Mouse (Mus musculus): ENCODE measurements around the gene Hspb3. TPM values are rescaled to one million over a fixed set of nuclear protein-coding genes. Genes with fewer than 3 reads are reported as not detected.

Gene Hspb3
- polyA plus RNA-seq (2014; fragmentation: Nextera tagmentation; extraction: Ambion mirVana): not detected in 2 replicates

DNA sequence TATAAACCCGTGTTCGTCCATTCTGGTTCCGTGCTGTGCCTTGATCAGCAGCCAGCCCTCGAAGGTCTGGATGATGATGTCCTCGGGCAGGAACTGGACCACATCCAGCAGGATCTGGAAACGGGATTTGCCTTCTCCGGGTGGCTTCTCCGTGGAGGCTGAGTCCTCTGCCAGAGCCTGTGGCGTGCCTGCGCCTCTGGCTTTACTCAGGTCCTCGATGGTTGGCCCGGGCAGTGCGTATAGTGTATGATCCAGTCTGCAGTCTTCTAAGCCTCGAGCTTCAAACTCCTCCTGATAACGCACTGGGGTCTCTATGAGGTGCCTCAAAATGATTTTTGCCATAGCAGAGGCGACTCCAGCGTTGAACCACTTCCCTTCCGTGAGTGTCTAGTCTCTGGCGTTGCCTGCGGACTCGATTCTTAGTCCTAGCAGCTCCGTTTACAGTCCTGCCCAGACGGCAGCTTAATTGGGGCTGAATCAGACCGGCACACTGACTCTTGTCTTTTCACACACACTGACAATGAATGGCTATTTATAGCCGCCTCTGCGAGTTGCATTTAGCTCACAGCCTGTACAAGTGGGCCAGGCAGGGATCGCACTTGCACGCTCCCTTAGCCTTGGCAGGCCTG, at the start of gene Hspb3:
Gene Hspb3, minus strand, starts transcription at position 526 of the 629 bp plus-strand sequence.
- WGBS: 69% methylated on average over 28 of the region's 28 CpGs
- no peak for ATAC-seq (ENCODE audit: low FRiP score, low TSS enrichment)

DNA sequence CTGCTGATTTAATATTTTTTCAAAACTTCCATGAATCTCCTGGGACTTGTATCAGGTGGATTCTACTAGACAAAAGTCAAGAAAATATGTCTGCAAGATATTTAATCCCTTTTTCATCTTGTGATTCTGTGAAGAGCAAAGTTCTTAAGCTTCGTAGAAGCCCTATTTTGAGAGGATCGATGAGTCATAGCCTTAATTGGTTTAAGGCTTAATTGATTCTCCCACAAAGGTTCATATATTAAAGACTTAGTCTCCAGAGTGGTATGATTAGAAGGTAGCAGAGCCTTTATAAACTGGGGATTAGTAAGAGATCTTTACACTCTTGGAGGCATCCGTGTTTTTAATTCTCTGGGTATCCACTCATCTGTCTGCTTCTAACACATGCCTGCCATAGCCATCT, 49.7 kb upstream of the Hspb3 start:
- no peak for ATAC-seq (ENCODE audit: low FRiP score, low TSS enrichment)
- 87% methylated on average over 3 of the region's 3 CpGs for WGBS

More for the DNA sequence above, at the start of gene Hspb3:
- Histone ChIP-seq H3K4me1 (ENCODE audit: control insufficient read depth, insufficient read depth, low read length) (no peaks in the 10 kb centered on the region), H3K27me3 (ENCODE audit: control insufficient read depth, insufficient read depth, low read length) (no peaks in the 10 kb centered on the region), H3K36me3 (ENCODE audit: control insufficient read depth, insufficient read depth, low read length) (no peaks in the 10 kb centered on the region), H3K27ac (ENCODE audit: low read depth, low read length) (no peak within 1 kb of the TSS), H3K4me2 (replicated peaks; ENCODE audit: low read depth, low read length) (no peak within 1 kb of the TSS), H3K9ac (ENCODE audit: low read depth, low read length) (no peak within 1 kb of the TSS), H3K4me3 (ENCODE audit: low read length) (no peak within 1 kb of the TSS), H3K9me3 (ENCODE audit: control insufficient read depth, low read length) (no peaks in the 10 kb centered on the region)

DNA sequence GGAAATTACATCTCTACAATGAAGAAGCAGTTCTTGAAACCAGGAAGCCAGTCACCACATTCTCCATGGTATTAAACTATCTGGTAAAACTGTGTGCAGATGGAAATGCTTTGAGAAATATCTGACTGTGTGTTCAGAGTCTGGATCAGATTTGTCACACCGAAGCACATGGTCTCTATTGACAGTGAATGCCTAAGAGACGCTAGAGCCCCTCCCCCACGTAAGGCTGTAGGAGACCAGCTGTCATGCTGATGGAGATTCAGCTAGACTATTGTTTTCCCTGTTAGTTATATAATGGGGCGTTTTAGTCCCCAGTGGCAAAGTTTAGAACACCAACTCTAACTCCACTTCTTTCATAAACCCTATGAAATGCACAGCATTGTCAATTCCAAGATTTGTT, 42.7 kb upstream of the Hspb3 start:
- no peak for ATAC-seq (ENCODE audit: low FRiP score, low TSS enrichment)
- no peaks in the 10 kb centered on the region for H3K27me3 ChIP-seq (ENCODE audit: control insufficient read depth, insufficient read depth, low read length)
- WGBS: 38% methylated on average over 4 of the region's 4 CpGs
- no peak overlapping the region for H3K4me2 ChIP-seq (replicated peaks; ENCODE audit: low read depth, low read length)
- no peak overlapping the region for H3K9ac ChIP-seq (ENCODE audit: low read depth, low read length)
- H3K9me3 ChIP-seq (ENCODE audit: control insufficient read depth, low read length): no peaks in the 10 kb centered on the region
- no peak overlapping the region for H3K27ac ChIP-seq (ENCODE audit: low read depth, low read length)
- no peak overlapping the region for H3K4me3 ChIP-seq (ENCODE audit: low read length)
- no peaks in the 10 kb centered on the region for H3K36me3 ChIP-seq (ENCODE audit: control insufficient read depth, insufficient read depth, low read length)
- H3K4me1 ChIP-seq (ENCODE audit: control insufficient read depth, insufficient read depth, low read length): no peaks in the 10 kb centered on the region

More for the DNA sequence above, 49.7 kb upstream of the Hspb3 start:
- no peaks in the 10 kb centered on the region for H3K27me3 ChIP-seq (ENCODE audit: control insufficient read depth, insufficient read depth, low read length)
- H3K4me1 ChIP-seq (ENCODE audit: control insufficient read depth, insufficient read depth, low read length): no peaks in the 10 kb centered on the region
- no peak overlapping the region for H3K4me3 ChIP-seq (ENCODE audit: low read length)
- H3K36me3 ChIP-seq (ENCODE audit: control insufficient read depth, insufficient read depth, low read length): no peaks in the 10 kb centered on the region
- no peak overlapping the region for H3K4me2 ChIP-seq (replicated peaks; ENCODE audit: low read depth, low read length)
- no peak overlapping the region for H3K27ac ChIP-seq (ENCODE audit: low read depth, low read length)
- H3K9ac ChIP-seq (ENCODE audit: low read depth, low read length): no peak overlapping the region
- H3K9me3 ChIP-seq (ENCODE audit: control insufficient read depth, low read length): no peaks in the 10 kb centered on the region

DNA sequence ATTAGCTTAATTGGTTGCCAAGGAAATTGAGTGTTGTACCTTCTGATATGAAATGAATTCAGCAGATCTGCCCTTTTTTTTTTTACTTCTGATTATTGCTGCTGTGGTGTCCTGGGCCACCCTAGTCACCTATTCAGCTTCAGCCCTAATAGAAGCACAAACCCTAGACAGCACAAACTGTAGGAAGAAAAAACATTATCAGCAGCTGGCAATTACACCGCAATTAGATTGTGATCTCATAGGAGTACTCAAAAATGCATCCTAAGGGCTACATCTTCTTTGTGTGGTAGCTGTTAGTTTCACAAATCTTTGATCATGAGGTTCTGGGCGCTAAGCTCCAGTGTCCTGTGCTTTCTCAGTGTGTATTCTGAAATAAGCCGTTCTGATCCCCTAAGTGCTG, 37.7 kb upstream of the Hspb3 start:
- Histone ChIP-seq H3K4me2 (replicated peaks; ENCODE audit: low read depth, low read length) (no peak overlapping the region), H3K27me3 (ENCODE audit: control insufficient read depth, insufficient read depth, low read length) (no peaks in the 10 kb centered on the region), H3K27ac (ENCODE audit: low read depth, low read length) (no peak overlapping the region), H3K9me3 (ENCODE audit: control insufficient read depth, low read length) (no peaks in the 10 kb centered on the region), H3K4me1 (ENCODE audit: control insufficient read depth, insufficient read depth, low read length) (no peaks in the 10 kb centered on the region), H3K4me3 (ENCODE audit: low read length) (no peak overlapping the region), H3K36me3 (ENCODE audit: control insufficient read depth, insufficient read depth, low read length) (no peaks in the 10 kb centered on the region), H3K9ac (ENCODE audit: low read depth, low read length) (no peak overlapping the region)
- ATAC-seq (ENCODE audit: low FRiP score, low TSS enrichment): no peak
- 89% methylated on average over 3 of the region's 3 CpGs for WGBS

DNA sequence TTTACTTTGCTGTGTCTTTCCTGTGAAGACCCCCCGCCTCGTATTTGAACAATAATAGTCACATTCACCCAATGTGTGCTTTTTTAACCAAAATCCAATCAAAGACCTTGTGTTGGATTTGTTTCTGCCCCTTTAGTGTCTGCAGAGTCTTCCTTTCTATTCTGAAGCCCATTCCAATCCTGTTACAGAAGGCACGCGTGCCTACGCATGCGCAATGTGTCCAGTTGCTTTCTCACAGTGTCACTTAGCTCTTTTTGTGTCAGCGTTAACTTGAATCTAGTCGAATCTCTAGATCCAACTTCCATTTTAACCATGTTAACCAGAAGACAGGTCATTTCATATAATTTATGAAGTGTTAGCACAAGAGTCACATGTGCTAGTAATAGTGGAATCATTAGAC, 36.5 kb upstream of the Hspb3 start:
- Histone ChIP-seq H3K27me3 (ENCODE audit: control insufficient read depth, insufficient read depth, low read length) (no peaks in the 10 kb centered on the region), H3K27ac (ENCODE audit: low read depth, low read length) (no peak overlapping the region), H3K4me2 (replicated peaks; ENCODE audit: low read depth, low read length) (no peak overlapping the region), H3K4me1 (ENCODE audit: control insufficient read depth, insufficient read depth, low read length) (no peaks in the 10 kb centered on the region), H3K36me3 (ENCODE audit: control insufficient read depth, insufficient read depth, low read length) (no peaks in the 10 kb centered on the region), H3K9ac (ENCODE audit: low read depth, low read length) (no peak overlapping the region), H3K4me3 (ENCODE audit: low read length) (no peak overlapping the region), H3K9me3 (ENCODE audit: control insufficient read depth, low read length) (no peaks in the 10 kb centered on the region)
- ATAC-seq (ENCODE audit: low FRiP score, low TSS enrichment): no peak
- 92% methylated on average over 8 of the region's 8 CpGs for WGBS

DNA sequence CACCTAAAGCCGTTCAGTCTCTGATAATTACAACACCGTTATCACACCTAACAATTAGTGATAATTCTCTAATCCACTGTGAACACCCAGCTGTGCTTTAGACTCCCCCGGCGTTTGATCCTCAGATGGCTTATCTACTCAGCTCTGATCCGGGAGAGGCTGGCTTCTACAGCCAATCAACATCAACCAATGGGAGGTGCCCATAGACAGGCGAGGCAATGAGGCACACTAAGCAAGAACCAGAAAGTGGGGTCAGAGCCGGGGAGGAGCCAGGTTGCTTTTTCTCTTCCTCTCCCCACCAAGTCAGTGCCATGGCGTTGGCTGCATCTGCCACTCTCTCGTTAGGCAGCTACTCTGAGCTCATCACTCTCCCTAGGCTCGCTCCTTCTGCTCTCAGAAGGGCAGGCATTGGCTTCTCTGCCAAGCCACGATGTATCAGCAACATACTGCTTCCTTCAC, 36.0 kb upstream of the Hspb3 start:
- Histone ChIP-seq H3K27me3 (ENCODE audit: control insufficient read depth, insufficient read depth, low read length) (no peaks in the 10 kb centered on the region), H3K4me3 (ENCODE audit: low read length) (no peak overlapping the region), H3K9ac (ENCODE audit: low read depth, low read length) (no peak overlapping the region), H3K27ac (ENCODE audit: low read depth, low read length) (no peak overlapping the region), H3K9me3 (ENCODE audit: control insufficient read depth, low read length) (no peaks in the 10 kb centered on the region), H3K4me2 (replicated peaks; ENCODE audit: low read depth, low read length) (no peak overlapping the region), H3K36me3 (ENCODE audit: control insufficient read depth, insufficient read depth, low read length) (no peaks in the 10 kb centered on the region), H3K4me1 (ENCODE audit: control insufficient read depth, insufficient read depth, low read length) (no peaks in the 10 kb centered on the region)
- no peak for ATAC-seq (ENCODE audit: low FRiP score, low TSS enrichment)
- 65% methylated on average over 11 of the region's 11 CpGs for WGBS

DNA sequence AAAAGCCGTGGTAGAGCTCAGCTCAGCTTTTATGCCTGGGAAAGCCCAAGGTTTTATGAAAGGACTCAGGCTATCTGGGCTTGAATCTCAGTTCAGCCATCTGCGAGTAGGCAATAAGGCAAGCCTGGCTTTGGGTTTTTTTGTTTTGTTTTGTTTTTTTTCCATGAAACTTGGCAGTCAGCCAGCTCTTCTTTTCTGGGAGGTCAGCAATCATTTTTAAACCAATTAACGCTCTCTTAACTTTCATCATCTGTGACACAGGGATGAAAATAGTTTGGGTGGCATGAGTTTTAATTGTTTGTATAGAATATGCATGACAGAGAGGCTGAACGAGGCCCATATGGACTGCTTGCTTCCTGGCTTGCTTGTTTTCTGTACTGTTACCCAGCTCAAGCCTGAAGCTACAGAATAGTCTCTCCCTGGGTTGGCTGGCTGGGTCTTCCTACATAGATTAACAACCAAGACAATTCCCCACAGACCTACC, 33.4 kb upstream of the Hspb3 start:
- no peak for ATAC-seq (ENCODE audit: low FRiP score, low TSS enrichment)

DNA sequence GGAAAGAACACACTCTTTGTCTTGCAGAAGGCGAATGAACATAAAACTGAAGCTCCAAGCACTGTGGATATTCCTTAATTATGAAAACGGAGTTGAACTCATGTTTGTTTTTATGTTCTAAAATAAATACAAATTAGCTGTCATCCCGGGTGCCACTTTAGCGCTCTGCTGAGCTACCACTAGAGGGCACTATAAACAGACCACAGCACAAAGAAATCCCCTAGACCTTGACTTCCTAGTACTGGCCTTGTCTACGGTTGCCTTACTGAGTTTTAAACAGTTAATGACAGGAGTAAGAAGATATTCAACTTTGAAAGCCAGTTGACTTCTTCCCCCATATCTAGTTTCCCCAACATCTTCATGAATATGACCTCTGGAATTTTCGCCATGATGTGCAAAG, 29.9 kb upstream of the Hspb3 start:
- no peak overlapping the region for H3K4me2 ChIP-seq (replicated peaks; ENCODE audit: low read depth, low read length)
- H3K4me1 ChIP-seq (ENCODE audit: control insufficient read depth, insufficient read depth, low read length): no peaks in the 10 kb centered on the region
- 21% methylated on average over 6 of the region's 6 CpGs for WGBS
- H3K9me3 ChIP-seq (ENCODE audit: control insufficient read depth, low read length): no peaks in the 10 kb centered on the region
- no peak overlapping the region for H3K9ac ChIP-seq (ENCODE audit: low read depth, low read length)
- peak; percentile 72; the same call in 1 of the 2 replicates for ATAC-seq (ENCODE audit: low FRiP score, low TSS enrichment)
- H3K27ac ChIP-seq (ENCODE audit: low read depth, low read length): no peak overlapping the region
- no peaks in the 10 kb centered on the region for H3K36me3 ChIP-seq (ENCODE audit: control insufficient read depth, insufficient read depth, low read length)
- H3K27me3 ChIP-seq (ENCODE audit: control insufficient read depth, insufficient read depth, low read length): no peaks in the 10 kb centered on the region
- no peak overlapping the region for H3K4me3 ChIP-seq (ENCODE audit: low read length)

More for the DNA sequence above, 33.4 kb upstream of the Hspb3 start:
- Histone ChIP-seq H3K36me3 (ENCODE audit: control insufficient read depth, insufficient read depth, low read length) (no peaks in the 10 kb centered on the region), H3K4me1 (ENCODE audit: control insufficient read depth, insufficient read depth, low read length) (no peaks in the 10 kb centered on the region), H3K9me3 (ENCODE audit: control insufficient read depth, low read length) (no peaks in the 10 kb centered on the region), H3K4me2 (replicated peaks; ENCODE audit: low read depth, low read length) (no peak overlapping the region), H3K27me3 (ENCODE audit: control insufficient read depth, insufficient read depth, low read length) (no peaks in the 10 kb centered on the region), H3K27ac (ENCODE audit: low read depth, low read length) (peak overlapping the region; percentile 27; the same call in 1 of the 2 replicates), H3K4me3 (ENCODE audit: low read length) (no peak overlapping the region), H3K9ac (ENCODE audit: low read depth, low read length) (no peak overlapping the region)
- WGBS: 40% methylated on average over 4 of the region's 4 CpGs

DNA sequence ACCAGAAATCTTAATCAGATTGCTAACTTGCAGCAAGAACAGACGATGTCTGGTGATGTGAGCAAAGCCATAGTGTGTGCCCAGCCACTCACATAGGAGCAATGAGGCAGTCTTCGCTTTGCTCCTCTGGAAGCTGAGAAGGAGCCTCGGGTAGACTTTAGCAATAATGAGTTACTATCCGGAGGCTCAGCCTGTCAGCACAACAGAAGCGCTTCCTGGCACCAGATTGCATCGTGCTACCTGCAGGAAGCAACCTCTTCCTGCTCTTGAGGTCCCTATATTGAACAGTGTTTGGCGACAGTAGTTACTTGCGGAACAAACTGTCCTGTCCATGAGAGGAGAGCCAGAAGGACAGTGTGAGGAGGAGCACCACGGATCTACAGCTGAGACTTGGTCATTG, 28.2 kb upstream of the Hspb3 start:
- WGBS: 64% methylated on average over 9 of the region's 9 CpGs
- H3K4me2 ChIP-seq (replicated peaks; ENCODE audit: low read depth, low read length): no peak overlapping the region

More for the DNA sequence above, 28.2 kb upstream of the Hspb3 start:
- no peak overlapping the region for H3K4me3 ChIP-seq (ENCODE audit: low read length)
- no peak overlapping the region for H3K27ac ChIP-seq (ENCODE audit: low read depth, low read length)
- no peak for ATAC-seq (ENCODE audit: low FRiP score, low TSS enrichment)
- H3K4me1 ChIP-seq (ENCODE audit: control insufficient read depth, insufficient read depth, low read length): no peaks in the 10 kb centered on the region
- H3K9ac ChIP-seq (ENCODE audit: low read depth, low read length): no peak overlapping the region
- no peaks in the 10 kb centered on the region for H3K9me3 ChIP-seq (ENCODE audit: control insufficient read depth, low read length)
- H3K36me3 ChIP-seq (ENCODE audit: control insufficient read depth, insufficient read depth, low read length): no peaks in the 10 kb centered on the region
- H3K27me3 ChIP-seq (ENCODE audit: control insufficient read depth, insufficient read depth, low read length): no peaks in the 10 kb centered on the region

All from kidney, embryonic 14.5 days (tissue).